Mouse (Mus musculus) c-Kit-positive CD71-positive TER-119-negative erythroid progenitor cells, embryonic 14.5 days (primary cell): ENCODE results near the gene Ldha.
A peak's percentile ranks its signal among the peaks of the same experiment; 100 is the strongest.

ENCODE experiments used
- DNase-seq: peaks from one replicate; pipeline ENCODE4 v3.0.0-alpha.2; 2013; ENCODE audit warnings: low read depth

The Ldha gene

DNA sequence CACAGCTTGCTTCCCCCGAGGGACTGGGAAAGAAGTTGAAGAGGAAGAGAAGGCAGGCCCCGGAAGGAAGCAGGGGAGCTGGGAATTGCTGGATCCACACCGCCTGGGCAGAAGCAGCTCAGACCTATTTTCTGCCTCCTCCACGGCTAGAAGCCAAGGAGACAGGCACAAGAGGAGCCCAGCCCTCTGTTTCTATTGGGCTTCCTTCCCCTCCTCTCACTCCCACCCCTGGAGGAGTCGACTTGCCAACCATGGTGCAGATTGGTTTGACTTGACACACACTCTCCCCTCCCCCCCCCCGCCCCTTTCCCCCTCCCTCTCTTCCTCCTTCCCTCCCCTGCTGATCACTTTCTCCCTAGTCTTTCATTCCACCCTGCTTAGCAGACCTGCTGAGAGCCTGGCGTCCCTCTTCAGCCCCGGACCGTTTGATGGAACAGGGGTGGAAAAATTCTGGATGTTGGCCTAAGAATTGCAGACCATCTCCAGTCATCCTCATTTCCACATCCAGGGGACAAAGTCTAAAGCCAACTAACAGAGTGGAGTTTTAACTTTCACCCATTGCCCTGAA, 3.1 kb upstream of the Ldha start:
- DNase-seq, result no peak

DNA sequence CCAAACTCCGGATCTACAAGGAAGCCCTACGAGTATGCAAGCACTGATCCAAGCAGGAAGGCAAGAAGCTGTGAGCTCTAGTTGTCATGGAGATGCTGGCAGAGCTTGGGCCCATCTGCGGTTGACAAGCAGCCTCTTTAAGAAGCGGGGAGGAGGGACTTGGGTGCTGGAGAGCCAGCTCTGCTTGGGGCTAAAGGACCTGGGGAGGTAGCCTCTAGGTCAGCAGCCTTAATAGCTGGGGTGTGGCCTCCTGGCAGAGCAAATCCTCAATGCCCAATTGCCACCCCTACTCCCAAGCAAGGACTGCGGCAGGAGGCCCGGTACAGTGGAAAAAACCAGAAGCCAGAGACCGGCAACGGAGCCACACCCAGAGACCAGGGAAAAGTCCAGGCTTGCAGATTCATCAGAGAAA, 2.4 kb upstream of the Ldha start:
- DNase-seq, result no peak

DNA sequence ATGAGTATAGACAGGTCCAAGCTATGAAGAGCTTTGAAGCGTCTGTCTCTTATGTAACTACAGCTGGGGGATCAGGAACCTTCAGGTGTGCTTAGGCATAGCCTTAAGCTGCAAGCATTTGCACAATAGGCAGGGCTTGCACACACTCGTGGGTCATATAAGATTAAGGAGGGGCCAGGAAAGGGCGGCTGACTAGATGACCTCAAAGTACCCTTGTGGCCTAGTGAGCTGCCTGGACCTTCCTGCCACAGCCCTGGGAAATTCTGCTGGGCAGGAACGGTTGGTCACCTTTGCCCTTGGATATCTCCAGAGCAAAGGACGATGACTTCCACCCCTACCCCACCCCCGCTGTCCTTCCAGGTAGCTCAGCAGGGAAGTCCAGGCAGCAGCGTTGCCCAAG, 1.8 kb upstream of the Ldha start:
- DNase-seq, result no peak

DNA sequence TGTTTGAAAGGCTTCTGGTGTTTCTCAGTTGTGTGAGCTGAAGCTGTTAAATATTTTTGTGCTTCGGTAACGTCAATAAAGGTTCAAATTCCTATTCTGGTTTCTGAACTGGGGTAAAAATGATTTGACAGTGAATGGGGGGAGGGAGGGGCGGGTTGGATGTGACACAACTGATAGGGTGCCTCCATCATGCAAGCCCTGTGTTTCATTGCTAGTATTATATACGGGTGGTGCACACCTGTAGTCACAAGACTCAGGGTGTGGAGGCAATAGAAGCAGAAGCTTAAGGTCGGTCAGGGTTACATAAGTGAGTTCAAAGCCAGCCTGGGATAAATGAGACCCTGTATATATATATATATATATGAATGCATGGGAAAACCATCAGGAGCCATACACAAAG, 1.4 kb upstream of the Ldha start:
- DNase-seq, result no peak

DNA sequence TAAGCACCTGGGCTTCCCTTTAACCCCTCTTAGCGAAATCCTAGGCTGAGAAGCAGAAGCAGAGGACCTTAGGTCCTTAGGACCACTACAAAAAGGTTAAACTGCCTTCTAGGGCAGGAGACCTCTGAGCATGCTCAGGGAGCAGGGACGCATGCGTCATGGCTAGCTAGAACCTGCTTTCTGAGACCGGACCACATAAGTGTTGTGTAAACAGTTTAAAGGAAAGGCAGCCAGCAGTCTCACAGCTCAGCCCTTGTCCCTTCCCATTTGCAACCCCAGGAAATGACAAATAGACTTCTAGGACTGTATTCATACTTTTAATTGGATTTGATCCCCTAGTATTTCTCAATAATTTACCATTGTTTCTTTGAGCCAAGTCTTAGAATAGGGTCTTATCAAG, 949 bp upstream of the Ldha start:
- DNase-seq, result no peak

DNA sequence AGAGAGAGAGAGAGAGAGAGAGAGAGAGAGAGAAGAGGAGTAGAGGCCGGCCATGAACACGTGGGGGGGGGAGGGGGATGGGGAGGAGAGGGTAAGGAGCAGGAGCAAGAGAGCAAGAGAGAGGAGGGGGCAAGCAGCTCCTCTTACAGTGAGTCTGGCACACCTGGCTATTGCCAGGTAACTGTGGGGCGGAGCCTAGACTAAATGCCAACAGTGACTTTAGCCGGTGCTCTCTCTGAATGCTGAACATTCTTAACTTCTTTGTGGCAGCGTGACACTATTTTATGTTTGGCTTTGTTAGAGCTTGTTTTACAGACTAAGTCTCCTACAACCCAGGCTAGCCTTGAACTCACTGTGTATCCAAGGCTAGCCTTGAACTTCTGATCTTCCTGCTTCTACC, 1.0 kb downstream of the Ldha start:
- no peak for DNase-seq

DNA sequence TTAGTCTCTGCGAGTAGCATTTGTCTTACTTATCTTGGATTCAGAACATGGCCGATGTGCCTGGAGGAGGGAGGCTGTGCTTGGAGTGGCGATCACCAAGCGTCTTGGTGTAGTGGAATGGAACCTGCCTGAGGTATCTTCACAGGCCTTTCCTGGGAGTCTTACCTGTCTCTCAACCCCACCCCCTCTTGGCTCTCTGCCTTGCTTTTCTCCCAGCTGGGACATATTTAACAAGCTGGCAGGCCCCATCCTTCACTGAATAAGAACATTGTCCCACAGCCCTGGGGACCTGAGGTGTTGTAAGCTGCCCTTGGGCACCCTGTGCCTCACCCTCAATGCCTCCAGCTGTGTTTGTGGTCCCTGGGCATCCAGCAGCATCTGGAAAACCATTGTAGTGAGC, 2.3 kb downstream of the Ldha start:
- no peak for DNase-seq

DNA sequence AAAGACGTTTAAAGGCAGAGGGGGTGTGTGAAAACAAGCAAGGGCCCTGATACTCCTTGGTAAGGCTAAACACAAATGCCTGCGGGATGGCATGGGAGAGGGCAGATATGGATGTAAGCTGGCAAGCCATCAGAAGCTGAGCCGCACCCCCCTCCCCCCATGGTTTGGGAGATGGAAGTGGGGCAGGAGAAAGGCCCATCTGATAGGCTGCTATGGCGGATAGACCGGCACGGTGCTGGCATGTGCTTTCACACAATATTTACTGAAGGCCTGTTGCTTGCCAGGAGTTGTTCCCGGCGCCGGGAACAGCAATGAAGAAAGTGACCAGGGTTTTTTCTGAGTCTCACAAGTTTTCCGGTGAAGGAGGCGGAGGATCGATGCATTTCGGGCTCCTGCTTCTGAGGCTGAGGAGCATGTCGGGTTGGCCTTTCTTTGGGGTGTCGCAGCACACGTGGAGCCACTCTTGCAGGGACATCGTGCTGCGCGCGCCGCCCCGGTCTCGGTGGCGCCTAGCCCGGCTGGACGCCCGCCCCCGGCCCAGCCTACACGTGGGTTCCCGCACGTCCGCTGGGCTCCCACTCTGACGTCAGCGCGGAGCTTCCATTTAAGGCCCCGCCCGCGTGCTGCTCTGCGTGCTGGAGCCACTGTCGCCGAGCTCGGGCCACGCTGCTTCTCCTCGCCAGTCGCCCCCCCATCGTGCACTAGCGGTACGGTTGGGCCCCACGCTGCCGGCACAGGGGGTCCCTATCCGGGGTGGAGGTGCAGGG, 4.1 kb downstream of the Ldha start:
- DNase-seq, result peak; percentile 70

DNA sequence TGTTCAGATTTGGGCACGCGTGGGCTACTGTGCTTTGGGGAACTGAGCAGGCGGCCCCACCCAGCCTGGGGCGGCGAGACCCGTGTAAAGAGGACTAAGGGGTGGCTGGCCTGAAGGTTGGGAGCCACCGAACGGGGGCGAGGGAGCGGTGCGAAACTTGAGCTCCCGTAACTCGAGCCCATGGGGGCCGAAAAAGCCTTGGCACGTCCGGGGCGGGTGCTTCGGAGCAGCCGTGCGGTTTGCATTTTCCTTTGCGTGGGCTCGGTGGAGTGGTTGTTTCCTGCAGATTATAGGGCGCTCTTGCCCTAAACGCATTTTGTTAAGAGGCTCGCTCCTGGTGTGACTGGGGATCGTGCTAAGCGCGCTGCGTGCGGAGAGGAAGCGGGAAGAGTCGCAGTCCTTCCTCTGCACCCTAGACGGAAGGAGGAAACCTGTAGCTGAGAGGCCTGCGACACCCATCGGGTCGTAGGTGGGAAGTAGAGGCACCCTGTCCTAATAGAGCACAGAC, 4.8 kb downstream of the Ldha start:
- no peak for DNase-seq

DNA sequence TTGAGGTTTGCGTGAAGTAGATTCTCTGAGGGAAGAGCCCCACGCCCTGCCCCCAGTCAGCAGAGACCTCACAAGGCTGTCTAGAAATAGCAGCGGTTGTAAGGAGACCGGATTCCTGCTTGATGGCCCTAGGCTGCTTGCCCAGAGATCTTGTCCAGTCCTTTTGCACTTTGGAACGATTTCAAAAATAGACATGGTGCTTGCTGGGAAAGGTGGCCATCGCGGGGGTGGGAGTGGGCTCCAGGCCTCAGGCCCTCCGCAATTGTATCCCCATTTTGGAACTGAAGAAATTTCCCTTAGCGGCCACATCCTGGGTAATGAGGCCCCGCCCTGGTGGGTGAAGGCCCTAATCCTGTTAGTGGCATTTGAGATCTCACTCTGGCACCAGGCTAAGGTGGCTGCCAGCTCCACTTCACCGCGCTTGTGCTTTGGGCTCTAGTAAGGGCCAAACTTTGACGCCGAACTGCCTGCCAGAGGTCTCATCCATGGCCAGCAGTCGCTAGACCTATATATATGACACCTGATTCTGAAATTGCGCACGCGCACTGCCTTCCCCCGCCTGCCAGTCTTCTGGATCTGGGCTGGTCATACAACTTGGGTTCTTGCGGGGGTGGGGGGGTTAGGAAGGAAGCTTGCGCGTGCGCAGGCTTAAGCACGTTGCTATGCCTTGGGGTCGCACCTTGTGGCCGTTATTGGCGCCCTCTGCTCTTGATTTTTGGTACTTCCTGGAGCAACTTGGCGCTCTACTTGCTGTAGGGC, 5.4 kb downstream of the Ldha start:
- DNase-seq, result peak; percentile 62

DNA sequence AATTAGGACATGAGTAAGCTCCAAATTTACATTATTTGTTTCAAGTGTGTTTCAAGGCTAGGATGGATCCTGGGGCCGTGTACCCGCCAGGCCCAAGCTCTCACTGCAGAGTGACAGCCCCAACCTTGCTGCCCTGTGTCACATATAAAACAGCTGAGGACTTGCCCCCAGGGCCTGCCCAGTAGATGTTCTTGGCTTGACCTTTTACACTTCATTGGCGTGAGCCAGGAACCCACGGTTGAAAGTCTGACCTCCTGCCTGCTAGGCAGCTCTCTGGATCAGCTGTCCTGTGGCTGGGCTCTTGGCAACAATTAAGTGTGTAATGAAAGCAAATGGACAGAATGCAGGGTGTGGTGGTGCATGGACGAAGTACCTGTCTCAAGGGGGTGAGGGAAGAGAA, 8.0 kb downstream of the Ldha start:
- DNase-seq, result no peak

DNA sequence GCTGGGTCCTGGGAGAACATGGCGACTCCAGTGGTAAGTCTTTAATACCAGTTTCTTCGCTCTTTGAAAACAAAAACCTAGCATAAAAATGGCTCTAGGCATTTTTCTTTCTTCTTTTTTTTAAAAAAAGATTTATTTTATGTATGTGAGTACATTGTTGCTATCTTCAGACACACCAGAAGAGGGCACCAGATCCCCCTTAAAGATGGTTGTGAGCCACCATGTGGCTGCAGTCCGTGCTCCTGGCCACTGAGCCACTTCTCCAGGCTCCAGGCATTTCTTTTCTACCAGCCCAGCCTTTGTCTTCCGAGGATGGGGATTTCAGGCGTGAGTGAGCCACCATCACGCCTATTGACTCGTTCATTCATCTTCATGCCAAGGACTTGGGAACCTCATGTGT, 9.8 kb downstream of the Ldha start:
- DNase-seq, result no peak

DNA sequence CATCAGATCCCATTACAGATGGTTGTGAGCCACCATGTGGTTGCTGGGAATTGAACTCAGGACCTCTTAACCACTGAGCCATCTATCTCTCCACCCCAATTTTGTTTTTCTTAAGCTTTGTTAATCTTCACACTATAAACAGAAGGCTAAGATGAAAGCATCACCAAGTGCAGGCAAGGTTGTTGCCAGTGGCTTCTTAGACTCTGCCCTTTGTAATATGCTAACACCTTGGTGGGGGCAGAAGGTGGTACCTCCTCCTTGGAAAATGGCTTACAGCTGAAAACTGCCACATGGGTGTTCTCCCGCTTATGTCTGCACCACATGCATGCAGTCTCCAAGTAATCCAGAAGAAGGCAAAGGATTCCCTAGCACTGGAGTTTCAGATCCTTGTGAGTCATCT, 11.4 kb downstream of the Ldha start:
- no peak for DNase-seq

DNA sequence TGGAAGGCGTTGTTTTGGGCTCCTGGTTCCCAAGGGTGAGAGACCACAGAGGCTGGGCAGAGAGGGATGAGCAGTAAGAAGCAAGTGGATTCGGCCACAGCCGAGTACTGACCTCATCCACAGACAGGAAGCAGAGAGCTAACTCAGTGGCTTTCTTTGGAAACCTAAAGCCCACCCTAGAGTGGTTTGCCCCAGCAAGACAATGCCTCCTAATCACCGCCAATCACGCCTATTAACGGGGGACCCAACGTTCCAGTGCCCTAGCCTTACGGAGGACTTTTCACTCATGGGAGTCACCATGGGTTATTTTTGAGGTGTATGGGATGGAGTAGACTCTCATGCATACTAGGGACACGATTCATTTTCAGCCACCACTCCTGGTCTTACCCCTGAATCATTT, 12.1 kb downstream of the Ldha start:
- DNase-seq, result no peak

DNA sequence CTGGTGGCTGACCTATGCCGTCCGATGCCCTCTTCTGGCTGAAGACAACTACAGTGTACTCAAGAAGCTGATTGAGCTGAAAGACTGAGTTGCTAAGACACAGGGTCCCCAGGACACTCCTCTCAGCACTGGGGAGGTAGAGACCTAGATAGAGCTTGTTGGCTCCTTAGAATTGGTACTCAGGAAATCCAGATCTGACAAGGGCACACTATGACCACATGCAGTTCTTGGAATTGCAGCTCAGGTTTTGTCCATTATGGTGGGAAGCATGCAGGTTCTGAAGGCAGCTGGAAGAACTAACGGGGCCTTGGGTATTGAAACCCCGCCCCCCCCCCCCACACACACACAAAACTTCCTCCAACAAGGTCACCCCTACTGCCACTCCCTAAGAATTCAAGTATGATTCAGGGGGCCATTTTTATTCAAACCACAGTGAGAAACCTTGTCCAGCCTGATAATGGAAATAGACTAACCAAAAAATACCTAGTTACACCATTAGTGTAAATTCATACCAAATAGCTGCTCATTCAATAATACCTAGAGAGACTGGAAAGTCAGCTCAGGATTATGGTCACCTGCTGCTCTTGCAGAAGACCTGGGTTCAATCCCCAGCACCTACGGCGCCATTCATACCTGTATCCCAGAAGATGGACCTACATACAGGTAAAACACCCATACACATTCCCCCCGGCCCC, 14.7 kb downstream of the Ldha start:
- DNase-seq, result no peak

DNA sequence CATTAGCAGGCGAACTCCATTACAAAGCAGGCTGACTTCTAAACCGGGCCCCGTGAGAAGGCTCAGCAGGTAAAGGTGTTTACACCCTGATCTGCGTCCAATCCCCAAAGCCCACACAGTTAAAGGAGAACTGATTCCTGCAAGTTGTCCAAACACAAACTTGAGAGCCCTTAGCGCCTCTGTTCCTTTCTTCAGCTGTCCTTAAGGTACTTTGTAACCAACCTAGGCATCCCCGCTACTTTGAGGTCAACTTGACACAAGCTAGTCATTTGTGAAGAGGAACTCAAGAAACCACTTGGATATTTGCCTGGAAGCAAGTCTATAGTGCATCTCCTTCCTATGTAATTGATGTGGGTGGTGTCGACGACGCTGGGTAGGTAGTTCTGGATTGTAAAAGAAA, 16.2 kb downstream of the Ldha start:
- DNase-seq, result no peak

DNA sequence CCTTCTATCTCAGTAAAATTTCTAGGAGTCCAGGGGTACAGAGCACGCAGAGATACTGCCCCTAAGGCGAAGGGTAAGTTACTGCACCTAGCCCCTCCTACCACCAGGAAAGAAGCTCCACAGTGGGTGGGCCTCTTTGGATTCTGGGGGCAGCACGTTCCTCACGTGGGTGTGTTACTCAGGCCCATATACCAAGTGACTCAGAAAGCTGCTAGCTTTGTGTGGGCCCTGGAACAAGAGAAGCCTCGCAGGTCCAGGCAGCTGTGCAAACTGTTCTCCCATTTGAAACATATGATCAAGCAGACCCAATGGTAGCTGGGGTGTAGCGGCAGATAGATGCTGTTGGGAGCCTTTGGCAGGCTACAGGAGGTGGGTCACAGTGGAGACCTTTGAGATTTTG, 17.8 kb downstream of the Ldha start:
- no peak for DNase-seq

DNA sequence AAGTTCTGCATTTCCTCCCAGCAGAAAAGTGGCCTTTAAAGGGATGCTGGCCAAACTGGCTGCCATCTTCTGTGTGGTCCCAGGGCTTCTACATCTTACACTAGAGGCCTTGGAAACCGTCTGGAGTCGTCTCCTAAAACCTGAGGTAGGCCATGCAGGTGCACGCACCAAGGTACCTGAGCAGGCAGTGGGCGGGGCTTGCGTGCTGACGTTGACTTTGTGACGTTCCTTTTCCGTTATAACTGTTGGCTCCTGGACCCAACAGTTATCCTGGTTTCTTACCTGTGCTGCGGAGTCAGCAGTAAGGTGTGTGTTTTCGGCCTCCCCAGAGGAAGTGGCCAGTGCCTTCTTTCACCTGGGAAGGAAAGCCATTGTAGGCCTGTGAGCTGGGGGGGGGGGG, 19.7 kb downstream of the Ldha start, which contains the start of gene Ldhc:
Gene Ldhc, plus strand, starts transcription at position 208 of the 400 bp plus-strand sequence.
- no peak for DNase-seq

DNA sequence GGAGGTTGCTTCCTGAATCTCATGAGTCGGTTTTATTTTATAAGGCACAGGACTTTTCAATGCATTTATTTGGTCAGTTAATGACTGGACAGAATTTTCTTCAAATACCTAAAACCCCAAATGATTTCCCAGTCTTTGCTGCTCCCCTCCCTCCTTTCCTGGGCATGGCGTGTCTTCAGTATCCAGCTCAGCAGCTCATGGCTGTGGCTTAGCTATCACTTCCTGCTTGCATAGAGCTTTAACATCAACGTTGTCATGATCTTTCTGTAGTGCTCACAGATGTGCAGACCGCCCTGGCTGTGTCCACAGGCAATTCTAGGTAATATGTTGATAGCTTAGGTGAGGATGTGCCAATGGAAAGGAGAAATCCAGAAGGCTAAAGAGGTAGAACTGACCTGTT, 30.7 kb downstream of the Ldha start:
- DNase-seq, result no peak

DNA sequence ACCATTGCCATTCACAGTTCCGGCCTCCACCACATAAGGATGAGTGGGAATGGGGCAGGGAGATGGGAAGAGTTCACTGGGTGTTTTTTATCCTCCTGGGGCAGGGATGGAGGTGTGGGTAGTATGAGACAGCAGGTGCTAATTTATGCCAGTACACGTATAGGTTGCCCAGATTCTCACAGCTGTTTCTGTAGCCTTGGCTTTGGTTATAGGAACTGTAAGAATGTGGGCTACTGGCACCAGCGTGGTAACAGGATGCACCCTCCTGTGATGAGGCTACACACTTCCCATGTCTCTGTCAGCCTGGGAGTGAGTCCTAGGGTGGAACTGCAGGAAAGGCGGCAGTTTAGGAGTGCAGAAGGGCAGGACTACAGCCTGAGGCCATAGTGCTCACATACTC, 35.6 kb downstream of the Ldha start:
- no peak for DNase-seq

DNA sequence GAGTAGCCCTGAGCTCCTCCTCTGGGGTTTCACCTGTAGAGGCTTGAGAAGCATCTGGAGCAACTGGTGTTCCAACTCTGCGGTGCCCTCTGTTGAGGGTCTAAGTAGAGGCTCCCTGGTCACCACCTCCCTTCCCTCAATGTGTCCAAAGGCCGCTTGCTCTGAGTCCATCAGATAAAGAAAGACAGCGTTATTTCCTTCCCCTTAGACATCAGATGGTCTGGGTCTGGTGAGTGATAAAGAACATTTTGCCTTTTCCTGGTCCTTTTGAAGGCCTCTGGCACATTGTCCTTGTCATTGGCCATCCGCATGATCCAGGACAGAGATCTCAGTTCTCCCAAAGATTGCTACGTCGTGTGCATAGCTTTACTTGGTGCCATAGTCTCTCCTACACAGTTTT, 36.0 kb downstream of the Ldha start:
- DNase-seq, result no peak

DNA sequence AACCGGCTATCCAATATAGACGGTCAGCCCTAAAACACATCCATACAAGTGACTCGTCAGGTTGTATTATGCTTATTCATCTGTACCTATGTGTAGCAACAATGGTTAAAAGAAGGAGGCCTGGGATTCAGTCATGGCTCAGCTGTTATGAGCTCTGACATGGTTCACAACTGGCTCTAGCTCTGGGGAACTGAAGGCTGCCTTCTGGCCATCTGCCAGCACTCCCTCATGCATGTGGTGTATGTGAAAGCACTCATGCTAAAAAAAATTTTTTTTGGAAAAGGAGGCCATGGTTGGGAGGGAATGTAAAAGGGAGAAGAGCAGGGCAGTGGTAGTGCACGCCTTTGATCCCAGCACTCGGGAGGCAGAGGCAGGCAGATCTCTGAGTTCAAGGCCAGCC, 38.6 kb downstream of the Ldha start:
- no peak for DNase-seq

DNA sequence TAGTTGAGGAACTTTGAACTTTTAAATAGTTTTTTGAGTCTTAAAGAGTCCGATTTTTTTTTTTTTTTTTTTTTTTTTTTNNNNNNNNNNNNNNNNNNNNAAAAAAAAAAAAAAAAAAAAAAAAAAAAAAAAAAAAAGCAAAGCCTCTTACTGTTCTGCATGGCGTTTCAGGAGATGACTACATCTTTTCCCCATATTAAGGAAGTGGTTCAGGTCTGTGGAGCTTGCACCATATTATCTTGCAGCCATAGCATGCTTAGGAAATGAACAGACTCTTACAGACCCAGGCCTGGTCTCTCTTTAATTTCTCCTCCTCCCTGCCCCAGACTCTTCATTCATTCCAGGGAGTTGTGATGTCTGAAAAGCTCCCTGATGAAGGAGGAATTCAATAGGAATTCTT, 39.7 kb downstream of the Ldha start:
- no peak for DNase-seq
